Mouse (Mus musculus) ovary, postnatal 10 days (tissue): ENCODE measurements around the gene Vmn1r95.
"Not testable (repeated sequence)": the region's sequence is repeated elsewhere in the genome, so short reads cannot be mapped to it uniquely, and the experiment has no call there.

Source experiments
- DNase-seq: peaks from one replicate; pipeline ENCODE4 v3.0.0; 2022; ENCODE audit warnings: low spot score

Vmn1r95 gene

DNA sequence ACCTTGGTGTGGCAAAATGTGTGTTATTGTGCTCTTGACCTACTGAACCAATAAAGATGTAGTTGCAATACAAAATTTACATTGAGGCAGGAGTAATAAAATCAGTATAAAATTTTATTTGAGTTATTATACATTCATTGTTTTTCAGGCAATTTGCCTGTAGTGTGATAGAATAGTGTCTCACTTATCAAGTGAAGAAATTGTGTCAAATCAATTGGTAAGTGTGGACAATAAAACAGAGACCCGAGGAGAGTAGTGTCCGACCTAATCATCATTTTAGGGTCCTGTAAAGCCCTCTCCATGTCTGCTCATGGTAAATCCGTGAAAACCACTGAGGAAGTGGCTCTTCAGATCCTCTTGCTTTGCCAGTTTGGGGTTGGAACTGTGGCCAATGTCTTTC, at the start of gene Vmn1r95:
Gene Vmn1r95 (plus strand): TSS at position 301 of the 400 bp plus-strand sequence.
- DNase-seq: not testable (repeated sequence)

DNA sequence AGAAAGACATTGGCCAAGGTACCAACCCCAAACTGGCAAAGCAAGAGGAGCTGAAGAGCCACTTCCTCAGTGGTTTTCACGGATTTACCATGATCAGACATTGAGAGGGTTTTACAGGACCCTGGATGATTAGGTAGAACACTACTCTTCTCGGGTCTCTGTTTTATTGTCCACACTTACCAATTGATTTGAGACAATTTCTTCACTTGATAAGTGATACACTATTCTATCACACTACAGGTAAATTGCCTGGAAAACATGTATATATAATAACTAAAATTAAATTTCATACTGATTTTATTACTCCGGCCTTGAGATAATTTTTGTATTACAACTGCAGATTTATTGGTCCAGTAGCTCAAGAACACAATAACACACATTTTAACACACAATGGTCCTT, 25.2 kb upstream of the Vmn1r95 start, which contains the start of gene Vmn1r94:
Gene Vmn1r94 (minus strand): TSS at position 101 of the 400 bp plus-strand sequence.
- not testable (repeated sequence) for DNase-seq

DNA sequence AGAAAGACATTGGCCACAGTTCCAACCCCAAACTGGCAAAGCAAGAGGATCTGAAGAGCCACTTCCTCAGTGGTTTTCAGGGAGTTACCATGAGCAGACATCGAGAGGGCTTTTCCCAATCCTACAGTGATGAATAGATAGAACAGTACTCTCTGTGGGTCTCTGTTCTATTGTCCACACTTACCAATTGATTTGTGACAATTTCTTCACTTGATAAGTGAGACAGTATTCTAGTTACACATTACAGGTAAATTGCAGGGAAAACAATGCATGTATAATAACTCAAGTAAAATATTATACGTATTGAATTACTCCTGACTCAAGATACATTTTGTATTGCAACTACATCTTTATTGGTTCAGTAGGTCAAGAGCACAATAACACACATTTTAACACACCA, 12.0 kb downstream of the Vmn1r95 start, which contains the start of gene Gm6164:
Gene Gm6164 (minus strand): TSS at position 101 of the 400 bp plus-strand sequence.
- not testable (repeated sequence) for DNase-seq

DNA sequence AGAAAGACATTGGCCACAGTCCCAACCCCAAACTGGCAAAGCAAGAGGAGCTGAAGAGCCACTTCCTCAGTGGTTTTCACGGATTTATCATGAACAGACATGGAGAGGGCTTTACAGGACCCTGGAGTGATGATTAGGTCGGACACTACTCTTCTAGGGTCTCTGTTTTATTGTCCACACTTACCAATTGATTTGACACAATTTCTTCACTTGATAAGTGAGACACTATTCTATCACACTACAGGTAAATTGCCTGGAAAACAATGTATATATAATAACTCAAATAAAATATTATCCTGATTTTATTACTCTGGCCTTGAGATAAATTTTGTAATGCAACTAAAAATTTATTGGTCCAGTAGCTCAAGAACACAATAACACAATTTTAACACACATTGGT, 40.2 kb downstream of the Vmn1r95 start, which contains the start of gene Gm4498:
Gene Gm4498 (minus strand): TSS at position 101 of the 400 bp plus-strand sequence.
- not testable (repeated sequence) for DNase-seq
